23 mouse cellular contexts compared by ENCODE assay signal in genomic region chr13:41330589-41331345, GRCm38 (mm10). TPM values are rescaled to one million over a fixed set of nuclear protein-coding genes. Genes with fewer than 3 reads are reported as not detected.
DNase-seq lines count a peak whose midpoint lies in the region; ATAC-seq and TF ChIP-seq lines count a peak whose summit lies in the region.
"Had no signal": no experiment of that assay in that cellular context is flagged by ENCODE, and none has a peak within 500 bp of the region (broad histone marks: within the 10 kb centered on the region; RNA-seq: fewer than 3 reads in every experiment).

No protein-coding gene starts in this region.

- H3K27me3 ChIP-seq in kidney, embryonic 16.5 days (ENCODE audit: insufficient read depth, low read length), result no peaks in the 10 kb centered on the region
- no peaks in the 10 kb centered on the region for H3K27me3 ChIP-seq in intestine, embryonic 16.5 days (replicated peaks; ENCODE audit: control insufficient read depth, insufficient read depth, low read length)
- H3K27me3 ChIP-seq: embryonic facial prominence, embryonic 12.5 days; neural tube, embryonic 12.5 days had no signal

- H3K36me3 ChIP-seq in kidney, embryonic 16.5 days (ENCODE audit: insufficient read depth, low read length), result 0 out of 2 replicates have a peak, but pooled peaks cover 3% of the 10 kb centered on the region
- H3K36me3 ChIP-seq in intestine, embryonic 16.5 days (ENCODE audit: control insufficient read depth, insufficient read depth, low read length), result no peaks in the 10 kb centered on the region

- DNase-seq in gastrocnemius, adult 2 months, result no peak
- no peak for DNase-seq in gastrocnemius, postnatal 25 days
- DNase-seq in kidney, adult 9 months, result no peak
- DNase-seq in NIH3T3 (ENCODE audit: low read depth), result peak; percentile 32
- no peak for DNase-seq in embryo, embryonic 9.5 days (ENCODE audit: extremely low spot score)
- DNase-seq in layer of hippocampus, adult 18-20 months (ENCODE audit: low spot score in 2 of 2), result no peak
- DNase-seq: kidney, adult 11 months; right cerebral cortex, postnatal 14 days had no signal

- H3K27ac ChIP-seq in gastrocnemius, adult 2 months, result 0 out of 2 replicates have a peak overlapping the region, but pooled peaks have one; percentile 8
- 0 out of 2 replicates have a peak overlapping the region, but pooled peaks have one; percentile 45 for H3K27ac ChIP-seq in kidney, embryonic 16.5 days (ENCODE audit: low read length)
- no peak overlapping the region for H3K27ac ChIP-seq in intestine, embryonic 16.5 days (ENCODE audit: low read length)
- H3K27ac ChIP-seq: embryonic facial prominence, embryonic 12.5 days; left cerebral cortex, adult 2 months; liver, embryonic 14.5 days; neural tube, embryonic 12.5 days had no signal

- no peak overlapping the region for H3K4me3 ChIP-seq in gastrocnemius, adult 2 months
- no peak overlapping the region for H3K4me3 ChIP-seq in kidney, embryonic 16.5 days (ENCODE audit: low read length)
- H3K4me3 ChIP-seq in intestine, embryonic 16.5 days (ENCODE audit: low read length), result no peak overlapping the region
- H3K4me3 ChIP-seq: embryonic facial prominence, embryonic 12.5 days; left cerebral cortex, adult 2 months; neural tube, embryonic 12.5 days had no signal

- no peak for ATAC-seq in kidney, embryonic 16.5 days (ENCODE audit: low FRiP score, low TSS enrichment)
- ATAC-seq in intestine, embryonic 16.5 days, result peak; percentile 26; the same call in 1 of the 2 replicates
- ATAC-seq: midbrain, embryonic 16.5 days had no signal

- no peak overlapping the region for H3K4me2 ChIP-seq in kidney, embryonic 16.5 days (replicated peaks; ENCODE audit: low read depth, low read length)
- no peak overlapping the region for H3K4me2 ChIP-seq in intestine, embryonic 16.5 days (ENCODE audit: low read depth, low read length)
- H3K4me2 ChIP-seq: embryonic facial prominence, embryonic 12.5 days; neural tube, embryonic 12.5 days had no signal

- TF ChIP-seq CTCF in gastrocnemius, adult 2 months (IDR thresholded peaks at IDR 0.05), result no peak

- no peak overlapping the region for H3K9ac ChIP-seq in kidney, embryonic 16.5 days (replicated peaks; ENCODE audit: low read length)
- H3K9ac ChIP-seq in intestine, embryonic 16.5 days (ENCODE audit: low read depth, low read length), result no peak overlapping the region
- H3K9ac ChIP-seq: embryonic facial prominence, embryonic 12.5 days; liver, embryonic 14.5 days; neural tube, embryonic 12.5 days had no signal

- 80% methylated on average over 11 of the region's 11 CpGs for WGBS in kidney, embryonic 16.5 days
- WGBS in intestine, embryonic 16.5 days, result 71% methylated on average over 11 of the region's 11 CpGs

- H3K4me1 ChIP-seq in kidney, embryonic 16.5 days (ENCODE audit: insufficient read depth, low read length), result peaks cover 33% of the 10 kb centered on the region
- peaks cover 32% of the 10 kb centered on the region for H3K4me1 ChIP-seq in intestine, embryonic 16.5 days (ENCODE audit: control insufficient read depth, insufficient read depth, low read length)
- H3K4me1 ChIP-seq: embryonic facial prominence, embryonic 12.5 days had no signal

- intact Hi-C loops in gastrocnemius, adult 2 months (cut with DNase I), result no loop called here

- no peaks in the 10 kb centered on the region for H3K9me3 ChIP-seq in kidney, embryonic 16.5 days (ENCODE audit: low read length)
- no peaks in the 10 kb centered on the region for H3K9me3 ChIP-seq in intestine, embryonic 16.5 days (ENCODE audit: control insufficient read depth, low read length)
- H3K9me3 ChIP-seq: embryonic facial prominence, embryonic 12.5 days; neural tube, embryonic 12.5 days had no signal

RNA-seq across cellular contexts. Expression of gene Gm17364, which starts 57.0 kb away (rescaled TPM):
- total RNA-seq in gastrocnemius, adult 2 months (2021), result not detected
- not detected for total RNA-seq in gastrocnemius, postnatal 25 days (2021)
- not detected in 2 replicates for polyA plus RNA-seq in kidney, embryonic 16.5 days (2015; fragmentation: Nextera tagmentation; extraction: Ambion mirVana)
- polyA plus RNA-seq in intestine, embryonic 16.5 days (2015; fragmentation: Nextera tagmentation; extraction: Ambion mirVana), result not detected in 2 replicates
- total RNA-seq in layer of hippocampus, adult 18-20 months (2021), result not detected
- total RNA-seq: granulocyte monocyte progenitor cell, adult 5-6 weeks; hematopoietic stem cell, adult 5-6 weeks; left cerebral cortex, adult 2 months; megakaryocyte progenitor cell, adult 5-6 weeks had no signal
- polyA plus RNA-seq: C2C12; embryonic facial prominence, embryonic 12.5 days; forebrain, embryonic 11.5 days; limb, embryonic 11.5 days; liver, embryonic 14.5 days; midbrain, embryonic 16.5 days; neural tube, embryonic 12.5 days; testis, adult 2 months; urinary bladder, adult 2 months had no signal
